Mouse (Mus musculus): Measurements from ENCODE around the gene Gm2115.

- no peak for TF ChIP-seq CTCF (conservative IDR thresholded peaks at IDR 0.05; ENCODE audit: low read length)
- no peak for TF ChIP-seq NANOG (IDR thresholded peaks at IDR 0.05; ENCODE audit: borderline replicate concordance, low read length)
- no peak for TF ChIP-seq POU5F1 (IDR thresholded peaks at IDR 0.05; ENCODE audit: borderline replicate concordance, low read length)
These were observed 75.7 kb downstream of the Gm2115 start for GRCm38 (mm10) chr7:84604501-84604900.
